Mouse (Mus musculus): ENCODE results near the gene Lcp1. TPM values are rescaled to one million over a fixed set of nuclear protein-coding genes. Genes with fewer than 3 reads are reported as not detected.
A peak's percentile ranks its signal among the peaks of the same experiment; 100 is the strongest.

The Lcp1 gene
- total and polyA plus RNA-seq, 2 experiments, result 15.5 to 55.5 TPM

- Histone ChIP-seq H3K79me2 (ENCODE audit: control insufficient read depth, insufficient read depth, low read length) (no peaks in the 10 kb centered on the region; the same call in 1 of the 2 replicates), H3K4me1 (ENCODE audit: control insufficient read depth, insufficient read depth, low read length) (peaks cover 13% of the 10 kb centered on the region), H3K27ac (replicated peaks; ENCODE audit: insufficient read depth, low read depth, low read length) (peak overlapping the region; percentile 100), H3K27me3 (ENCODE audit: control insufficient read depth, insufficient read depth, low read length) (no peaks in the 10 kb centered on the region), H3K4me3 (ENCODE audit: insufficient read depth, low read depth, low read length) (no peak overlapping the region; the same call in 1 of the 2 replicates), H3K36me3 (ENCODE audit: control insufficient read depth, insufficient read depth, low read length) (peaks cover 3% of the 10 kb centered on the region), H3K9ac (ENCODE audit: low read depth, low read length) (peak overlapping the region; percentile 66; the same call in 1 of the 2 replicates)
- 27% methylated on average over 5 of the region's 5 CpGs for WGBS
- DNase-seq (ENCODE audit: extremely low read depth, low read depth, low spot score), result peak; percentile 99
- TF ChIP-seq CTCF (IDR thresholded peaks at IDR 0.05; ENCODE audit: low read depth, low read length) (no peak), POLR2A (IDR thresholded peaks at IDR 0.05; ENCODE audit: extremely low read depth, insufficient read depth, low read length) (no peak)
Measured at GRCm38 (mm10) chr14:75233070-75233469, 102.2 kb downstream of the Lcp1 start.

DNA sequence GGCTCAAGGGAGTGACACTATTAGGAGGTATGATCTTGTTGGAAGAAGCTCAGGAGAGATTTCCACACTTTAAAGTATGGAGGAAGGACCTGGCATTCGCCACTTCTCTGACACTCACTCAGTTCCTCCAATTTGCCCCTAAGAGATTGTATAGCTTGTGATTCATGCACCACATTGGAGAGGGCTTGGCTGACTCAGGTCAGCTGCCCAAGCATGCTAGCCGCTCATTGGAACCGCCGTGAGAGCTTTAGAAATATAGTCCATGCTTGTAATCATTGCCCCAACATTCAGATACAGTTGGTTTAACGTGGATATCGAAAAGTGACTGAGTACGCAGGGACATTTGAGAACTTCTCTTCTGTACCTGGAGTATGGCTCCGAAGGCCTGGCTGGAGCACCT, 104.7 kb downstream of the Lcp1 start:
- whole genome bisulfite sequencing, result 94% methylated on average over 8 of the region's 8 CpGs
- Histone ChIP-seq H3K4me1 (ENCODE audit: control insufficient read depth, insufficient read depth, low read length) (peaks cover 13% of the 10 kb centered on the region), H3K36me3 (ENCODE audit: control insufficient read depth, insufficient read depth, low read length) (no peaks in the 10 kb centered on the region), H3K4me3 (ENCODE audit: insufficient read depth, low read depth, low read length) (no peak overlapping the region), H3K9ac (ENCODE audit: low read depth, low read length) (no peak overlapping the region), H3K79me2 (ENCODE audit: control insufficient read depth, insufficient read depth, low read length) (no peaks in the 10 kb centered on the region), H3K27ac (replicated peaks; ENCODE audit: insufficient read depth, low read depth, low read length) (no peak overlapping the region), H3K27me3 (ENCODE audit: control insufficient read depth, insufficient read depth, low read length) (no peaks in the 10 kb centered on the region)
- no peak for DNase-seq (ENCODE audit: extremely low read depth, low read depth, low spot score)
- TF ChIP-seq POLR2A (IDR thresholded peaks at IDR 0.05; ENCODE audit: extremely low read depth, insufficient read depth, low read length) (no peak), CTCF (IDR thresholded peaks at IDR 0.05; ENCODE audit: low read depth, low read length) (no peak)

DNA sequence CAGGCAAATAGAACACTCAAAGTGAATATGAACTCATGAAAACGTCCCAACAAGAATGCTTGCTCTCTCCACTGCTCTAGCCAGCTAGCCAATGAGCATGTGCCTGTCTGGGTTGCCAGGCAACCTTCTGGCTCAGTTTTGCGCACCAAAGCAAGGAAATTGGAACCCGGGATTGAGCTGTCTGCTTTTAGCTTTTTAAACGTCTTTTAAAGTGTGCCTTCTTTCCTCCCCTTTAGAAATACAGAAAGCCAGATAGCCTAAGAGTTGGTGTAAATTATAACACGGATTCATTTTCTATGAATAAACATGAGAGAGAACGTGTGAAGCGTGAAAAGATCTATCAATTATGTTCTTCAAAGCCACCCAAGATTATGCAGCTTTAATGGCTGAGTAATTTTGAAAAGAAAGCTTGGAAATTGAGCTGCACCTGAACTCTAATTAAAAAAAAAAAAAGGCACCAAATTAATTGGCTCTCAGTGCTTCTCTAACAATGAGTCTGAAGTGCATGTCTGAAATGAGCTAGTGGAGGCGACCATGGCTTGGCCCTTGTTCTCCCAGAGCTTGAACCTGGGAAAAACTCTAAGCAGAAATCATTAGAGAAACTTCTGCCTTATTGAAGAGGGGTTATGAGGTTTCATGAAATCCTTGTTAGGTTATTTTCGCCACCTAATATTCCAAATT, 105.2 kb downstream of the Lcp1 start:
- DNase-seq (ENCODE audit: extremely low read depth, low read depth, low spot score), result no peak
- Histone ChIP-seq H3K4me1 (ENCODE audit: control insufficient read depth, insufficient read depth, low read length) (peaks cover 13% of the 10 kb centered on the region), H3K36me3 (ENCODE audit: control insufficient read depth, insufficient read depth, low read length) (no peaks in the 10 kb centered on the region), H3K79me2 (ENCODE audit: control insufficient read depth, insufficient read depth, low read length) (no peaks in the 10 kb centered on the region), H3K27me3 (ENCODE audit: control insufficient read depth, insufficient read depth, low read length) (no peaks in the 10 kb centered on the region), H3K9ac (ENCODE audit: low read depth, low read length) (no peak overlapping the region), H3K27ac (replicated peaks; ENCODE audit: insufficient read depth, low read depth, low read length) (no peak overlapping the region), H3K4me3 (ENCODE audit: insufficient read depth, low read depth, low read length) (no peak overlapping the region)
- WGBS, result 83% methylated on average over 9 of the region's 9 CpGs
- TF ChIP-seq CTCF (IDR thresholded peaks at IDR 0.05; ENCODE audit: low read depth, low read length), result no peak
- TF ChIP-seq POLR2A (IDR thresholded peaks at IDR 0.05; ENCODE audit: extremely low read depth, insufficient read depth, low read length), result no peak

DNA sequence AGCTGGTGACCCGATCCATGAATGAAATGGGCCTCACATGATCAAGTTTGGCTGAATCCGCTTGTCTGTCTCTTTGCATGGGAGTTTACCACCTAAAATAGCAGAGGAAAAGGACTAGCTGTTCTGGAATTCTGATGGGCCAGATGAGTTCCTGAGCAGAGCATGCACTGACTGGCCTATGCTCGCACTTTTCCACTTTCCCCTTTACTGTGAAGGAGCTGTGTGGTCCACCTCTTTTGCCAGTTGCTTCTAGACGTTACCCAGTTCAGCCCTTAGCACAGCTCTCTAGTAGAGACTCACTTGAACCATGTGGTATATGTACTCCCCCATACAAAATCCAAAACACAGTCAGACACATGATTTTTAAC, 105.7 kb downstream of the Lcp1 start:
- Histone ChIP-seq H3K79me2 (ENCODE audit: control insufficient read depth, insufficient read depth, low read length) (no peaks in the 10 kb centered on the region), H3K36me3 (ENCODE audit: control insufficient read depth, insufficient read depth, low read length) (no peaks in the 10 kb centered on the region), H3K27me3 (ENCODE audit: control insufficient read depth, insufficient read depth, low read length) (no peaks in the 10 kb centered on the region), H3K9ac (ENCODE audit: low read depth, low read length) (no peak overlapping the region), H3K4me3 (ENCODE audit: insufficient read depth, low read depth, low read length) (no peak overlapping the region), H3K27ac (replicated peaks; ENCODE audit: insufficient read depth, low read depth, low read length) (no peak overlapping the region), H3K4me1 (ENCODE audit: control insufficient read depth, insufficient read depth, low read length) (peaks cover 13% of the 10 kb centered on the region)
- TF ChIP-seq CTCF (IDR thresholded peaks at IDR 0.05; ENCODE audit: low read depth, low read length), result no peak
- no peak for TF ChIP-seq POLR2A (IDR thresholded peaks at IDR 0.05; ENCODE audit: extremely low read depth, insufficient read depth, low read length)
- no peak for DNase-seq (ENCODE audit: extremely low read depth, low read depth, low spot score)
- 88% methylated on average over 4 of the region's 4 CpGs for WGBS

DNA sequence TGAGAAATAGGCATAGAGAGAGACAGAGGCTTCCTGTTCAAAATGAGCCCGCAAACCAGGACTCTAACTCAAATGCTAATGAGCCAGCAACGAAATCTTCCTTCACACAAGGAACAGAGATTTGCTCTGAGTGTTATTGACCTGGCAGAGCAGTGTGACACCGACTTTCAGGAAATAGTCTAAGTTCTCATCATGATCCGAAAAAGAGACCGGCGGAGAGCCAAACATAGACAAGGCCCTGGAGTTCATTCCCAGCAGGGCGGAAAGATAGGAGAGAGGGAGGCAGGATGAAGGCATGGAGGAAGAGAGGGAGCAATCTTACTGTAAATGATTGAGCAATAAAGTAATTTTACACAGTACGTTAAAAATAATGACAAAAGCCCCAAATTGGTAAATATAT, 106.2 kb downstream of the Lcp1 start:
- DNase-seq (ENCODE audit: extremely low read depth, low read depth, low spot score), result peak; percentile 62
- Histone ChIP-seq H3K27me3 (ENCODE audit: control insufficient read depth, insufficient read depth, low read length) (no peaks in the 10 kb centered on the region), H3K27ac (replicated peaks; ENCODE audit: insufficient read depth, low read depth, low read length) (no peak overlapping the region), H3K4me3 (ENCODE audit: insufficient read depth, low read depth, low read length) (no peak overlapping the region), H3K9ac (ENCODE audit: low read depth, low read length) (no peak overlapping the region), H3K79me2 (ENCODE audit: control insufficient read depth, insufficient read depth, low read length) (no peaks in the 10 kb centered on the region), H3K36me3 (ENCODE audit: control insufficient read depth, insufficient read depth, low read length) (no peaks in the 10 kb centered on the region), H3K4me1 (ENCODE audit: control insufficient read depth, insufficient read depth, low read length) (peaks cover 14% of the 10 kb centered on the region)
- 46% methylated on average over 8 of the region's 8 CpGs for WGBS
- TF ChIP-seq CTCF (IDR thresholded peaks at IDR 0.05; ENCODE audit: low read depth, low read length) (no peak), POLR2A (IDR thresholded peaks at IDR 0.05; ENCODE audit: extremely low read depth, insufficient read depth, low read length) (no peak)

GRCm38 (mm10) chr14:75238054-75238692, 107.3 kb downstream of the Lcp1 start:
- DNase-seq (ENCODE audit: extremely low read depth, low read depth, low spot score), result no peak
- H3K9ac ChIP-seq (ENCODE audit: low read depth, low read length), result no peak overlapping the region
- no peaks in the 10 kb centered on the region for H3K79me2 ChIP-seq (ENCODE audit: control insufficient read depth, insufficient read depth, low read length)
- TF ChIP-seq CTCF (IDR thresholded peaks at IDR 0.05; ENCODE audit: low read depth, low read length) (no peak), POLR2A (IDR thresholded peaks at IDR 0.05; ENCODE audit: extremely low read depth, insufficient read depth, low read length) (no peak)
- H3K4me3 ChIP-seq (ENCODE audit: insufficient read depth, low read depth, low read length), result no peak overlapping the region
- H3K27ac ChIP-seq (replicated peaks; ENCODE audit: insufficient read depth, low read depth, low read length), result no peak overlapping the region
- H3K27me3 ChIP-seq (ENCODE audit: control insufficient read depth, insufficient read depth, low read length), result no peaks in the 10 kb centered on the region
- 83% methylated on average over 6 of the region's 6 CpGs for WGBS
- H3K4me1 ChIP-seq (ENCODE audit: control insufficient read depth, insufficient read depth, low read length), result peaks cover 9% of the 10 kb centered on the region
- H3K36me3 ChIP-seq (ENCODE audit: control insufficient read depth, insufficient read depth, low read length), result no peaks in the 10 kb centered on the region
